Mouse (Mus musculus) liver, embryonic 14.5 days (tissue): ENCODE data around the gene Gm6685. TPM values are rescaled to one million over a fixed set of nuclear protein-coding genes. Genes with fewer than 3 reads are reported as not detected.
A peak's percentile ranks its signal among the peaks of the same experiment; 100 is the strongest.

Source experiments
- ATAC-seq: fragments of 200-750 bp; cut with Nextera tagmentation; 2 replicates; pipeline ENCODE4 v1.8.0; 2017; ENCODE audit warnings: moderate number of reproducible peaks, mild to moderate bottlenecking, moderate library complexity; ENCODE audit not compliant: insufficient read depth
- DNase-seq, 3 experiments: peaks; one replicate each; pipeline ENCODE4 v3.0.0-alpha.2; 2012 to 2013; ENCODE audit warnings: low read depth in 3 of 3, low spot score in 3 of 3
- H3K27ac ChIP-seq: fragments of 300-500 bp; sonication (generic); 2 replicates; pipeline ENCODE4 v1.5.1; 2014; ENCODE audit warnings: moderate library complexity, mild to moderate bottlenecking, control low read depth, inconsistent platforms
- H3K27me3 ChIP-seq: fragments of 300-500 bp; sonication (generic); 2 replicates; pipeline ENCODE4 v1.6.1; 2014; ENCODE audit warnings: mild to moderate bottlenecking, low read length, moderate library complexity; ENCODE audit not compliant: control insufficient read depth, insufficient read depth
- H3K36me3 ChIP-seq: fragments of 300-500 bp; sonication (generic); replicated peaks from 2 replicates; pipeline ENCODE4 v1.6.1; 2014; ENCODE audit warnings: low read depth; ENCODE audit not compliant: control insufficient read depth, insufficient read depth
- H3K4me1 ChIP-seq, 2 experiments: fragments of 200-500 bp in 1 of 2; fragments of 300-500 bp in 1 of 2; sonication (generic) in 1 of 2; replicated peaks; 2 replicates each; pipeline ENCODE4 v1.6.1; 2012 to 2014; ENCODE audit warnings: antibody characterized with exemption in 1 of 2, inconsistent platforms in 1 of 2, low read length in 1 of 2; ENCODE audit not compliant: control insufficient read depth in 2 of 2, insufficient read depth in 2 of 2
- H3K4me2 ChIP-seq: fragments of 300-500 bp; sonication (generic); 2 replicates; pipeline ENCODE4 v1.6.1; 2014; ENCODE audit warnings: low read depth, mild to moderate bottlenecking, control low read depth, moderate library complexity
- H3K4me3 ChIP-seq, 2 experiments: fragments of 200-500 bp in 1 of 2; fragments of 300-500 bp in 1 of 2; sonication (generic) in 1 of 2; 2 replicates each; pipeline ENCODE4 v1.5.1; 2012 to 2014; ENCODE audit warnings: low read depth in 2 of 2, low read length in 2 of 2, mild to moderate bottlenecking in 2 of 2, control low read depth in 1 of 2, inconsistent platforms in 1 of 2, moderate library complexity in 1 of 2; ENCODE audit not compliant: insufficient read depth in 1 of 2
- H3K9ac ChIP-seq: fragments of 300-500 bp; sonication (generic); replicated peaks from 2 replicates; pipeline ENCODE4 v1.6.1; 2014; ENCODE audit warnings: mild to moderate bottlenecking, control low read depth, moderate library complexity
- H3K9me3 ChIP-seq: fragments of 300-500 bp; sonication (generic); 2 replicates; pipeline ENCODE4 v1.6.1; 2016; ENCODE audit warnings: low read length, mixed read lengths; ENCODE audit not compliant: control insufficient read depth
- CTCF ChIP-seq: IDR thresholded peaks from 2 replicates; pipeline ENCODE4 v1.5.1; 2016; ENCODE audit warnings: antibody characterized with exemption, low read depth, control low read depth
- EP300 ChIP-seq: IDR thresholded peaks from 2 replicates; pipeline ENCODE4 v1.6.1; 2016; ENCODE audit warnings: antibody characterized with exemption, low read depth
- WGBS: fragments of 180-500 bp; shearing (Covaris S2); extraction: QIAGEN DNeasy Blood & Tissue Kit; methylation state at CpG from one replicate; pipeline ENCODE4 v1.1.7; 2014; ENCODE audit not compliant: insufficient replicate concordance; 5-methylcytosine and 5-hydroxymethylcytosine counted together
- polyA plus RNA-seq, 2 experiments: library from polyadenylated mRNA; depleted of rRNA in 1 of 2; stranded (reverse) in 1 of 2; unstranded in 1 of 2; fragments of >200 nt; fragmentation: Nextera tagmentation in 1 of 2; extraction: Ambion mirVana in 1 of 2; gene quantifications; 2 replicates each; pipeline versions ENCODE4 v1.2.1 to v1.2.3; 2012 to 2014

Gene Gm6685
- polyA plus RNA-seq, 2 experiments: 0.06 TPM; not detected in 1

GRCm38 (mm10) chr11:28365209-28365928, 25.7 kb upstream of the Gm6685 start:
- Histone ChIP-seq H3K27ac (no peak overlapping the region), H3K4me2 (peak overlapping the region; percentile 46), H3K9me3 (no peaks in the 10 kb centered on the region), H3K27me3 (no peaks in the 10 kb centered on the region), H3K36me3 (no peaks in the 10 kb centered on the region), H3K4me3 (peak overlapping the region in 1 of 2 experiments; percentile 25; a peak in 1 of 4 replicates), H3K4me1 (no peaks in the 10 kb centered on the region; a peak in 1 of 4 replicates), H3K9ac (no peak overlapping the region)
- ATAC-seq (peak; percentile 71), DNase-seq (peak; percentile 9 to 45 (median 31))
- TF ChIP-seq EP300 (no peak), CTCF (no peak)
- WGBS: 11% methylated on average over 26 of the region's 26 CpGs

- Histone ChIP-seq H3K27ac (no peak overlapping the region), H3K4me1 (no peaks in the 10 kb centered on the region), H3K4me3 (no peak overlapping the region), H3K27me3 (no peaks in the 10 kb centered on the region), H3K9ac (no peak overlapping the region), H3K9me3 (no peaks in the 10 kb centered on the region), H3K36me3 (no peaks in the 10 kb centered on the region), H3K4me2 (no peak overlapping the region)
- no peak for TF ChIP-seq EP300
- TF ChIP-seq CTCF: no peak
- DNase-seq (no peak), ATAC-seq (no peak)
- 57% methylated on average over 2 of the region's 2 CpGs for WGBS
Measured at GRCm38 (mm10) chr11:28343465-28343864, 3.8 kb upstream of the Gm6685 start.

GRCm38 (mm10) chr11:28341887-28342286, 2.2 kb upstream of the Gm6685 start:
- ATAC-seq: no peak
- no peak for DNase-seq

GRCm38 (mm10) chr11:28327878-28328277, 11.8 kb downstream of the Gm6685 start:
- Histone ChIP-seq H3K4me1 (no peaks in the 10 kb centered on the region), H3K36me3 (no peaks in the 10 kb centered on the region), H3K27ac (no peak overlapping the region), H3K9me3 (no peaks in the 10 kb centered on the region), H3K9ac (no peak overlapping the region), H3K4me2 (no peak overlapping the region), H3K27me3 (no peaks in the 10 kb centered on the region), H3K4me3 (no peak overlapping the region)
- 57% methylated on average over 1 of the region's 1 CpGs for WGBS
- no peak for DNase-seq
- ATAC-seq: no peak
- TF ChIP-seq EP300: no peak
- no peak for TF ChIP-seq CTCF

More at GRCm38 (mm10) chr11:28341887-28342286, 2.2 kb upstream of the Gm6685 start:
- Histone ChIP-seq H3K36me3 (no peaks in the 10 kb centered on the region), H3K4me3 (no peak overlapping the region), H3K9ac (no peak overlapping the region), H3K9me3 (no peaks in the 10 kb centered on the region), H3K4me1 (no peaks in the 10 kb centered on the region), H3K27me3 (no peaks in the 10 kb centered on the region), H3K4me2 (no peak overlapping the region), H3K27ac (no peak overlapping the region)
- no peak for TF ChIP-seq EP300
- no peak for TF ChIP-seq CTCF
- WGBS: 53% methylated on average over 5 of the region's 5 CpGs

GRCm38 (mm10) chr11:28313396-28313795, 26.3 kb downstream of the Gm6685 start:
- H3K36me3 ChIP-seq: no peaks in the 10 kb centered on the region
- no peaks in the 10 kb centered on the region for H3K4me1 ChIP-seq
- TF ChIP-seq CTCF (no peak), EP300 (no peak)
- ATAC-seq: no peak
- WGBS: 40% methylated on average over 1 of the region's 1 CpGs
- no peak overlapping the region for H3K27ac ChIP-seq
- no peak for DNase-seq
- no peak overlapping the region for H3K4me2 ChIP-seq
- no peaks in the 10 kb centered on the region for H3K27me3 ChIP-seq
- no peaks in the 10 kb centered on the region for H3K9me3 ChIP-seq
- no peak overlapping the region for H3K4me3 ChIP-seq
- H3K9ac ChIP-seq: no peak overlapping the region
